Mouse (Mus musculus): Measurements from ENCODE around the gene Sult2b1.

DNA sequence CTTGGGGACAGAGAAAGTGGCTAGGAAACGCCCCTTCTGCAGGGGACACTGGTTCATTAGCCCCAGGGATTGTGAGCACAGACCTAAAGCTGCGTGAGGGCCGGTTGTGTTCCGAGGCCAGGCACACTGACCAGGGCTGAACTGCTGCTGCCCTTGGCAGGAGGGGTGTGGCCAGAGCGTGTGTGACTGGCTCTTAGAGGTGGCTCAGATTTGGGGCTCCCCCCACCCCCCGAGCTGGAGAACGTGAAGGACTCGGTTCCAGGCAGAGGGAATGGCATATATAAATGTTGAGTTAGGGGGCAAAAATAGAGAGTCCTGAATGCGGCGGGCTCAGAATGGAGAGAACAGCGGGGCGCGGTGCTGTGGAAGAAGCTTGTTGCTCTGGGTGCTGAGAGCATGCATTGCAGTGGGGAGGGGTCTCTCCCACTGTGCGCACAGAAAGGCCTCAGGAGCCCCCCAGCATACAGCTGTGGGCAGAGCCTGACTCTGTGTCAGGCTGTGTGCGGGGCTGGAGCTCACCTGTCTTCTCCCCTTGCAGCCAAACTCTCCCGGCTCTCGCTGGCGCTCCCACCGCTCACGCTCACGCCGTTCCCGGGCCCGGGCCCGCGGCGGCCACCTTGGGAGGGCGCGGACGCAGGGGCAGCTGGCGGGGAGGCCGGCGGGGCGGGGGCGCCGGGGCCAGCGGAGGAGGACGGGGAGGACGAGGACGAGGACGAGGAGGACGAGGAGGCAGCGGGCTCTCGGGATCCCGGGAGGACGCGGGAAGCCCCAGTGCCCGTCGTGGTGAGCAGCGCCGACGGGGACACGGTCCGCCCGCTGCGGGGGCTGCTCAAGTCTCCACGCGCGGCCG is 13.4 kb upstream of the Sult2b1 start:
- TF ChIP-seq POLR2A (IDR thresholded peaks at IDR 0.05; ENCODE audit: control insufficient read depth, low read depth, low read length) (no peak), CTCF (IDR thresholded peaks at IDR 0.05; ENCODE audit: control insufficient read depth, insufficient read depth, insufficient replicate concordance, low read depth, low read length) (no peak)
